Mouse (Mus musculus): ENCODE data around the gene A830031A19Rik.

Gene A830031A19Rik

GRCm38 (mm10) chr11:24074634-24075104 is at the start of gene A830031A19Rik:
Gene A830031A19Rik, minus strand, starts transcription at chr11:24075054.
- DNase-seq (ENCODE audit: low spot score): no peak

GRCm38 (mm10) chr11:24123991-24124390 is 49.1 kb upstream of the A830031A19Rik start:
- no peak for DNase-seq (ENCODE audit: low spot score)

- no peak for DNase-seq (ENCODE audit: low spot score)
Observed at GRCm38 (mm10) chr11:24122899-24123298, 48.0 kb upstream of the A830031A19Rik start.

- DNase-seq (ENCODE audit: low spot score): no peak
Observed at GRCm38 (mm10) chr11:24121136-24121535, 46.3 kb upstream of the A830031A19Rik start.

GRCm38 (mm10) chr11:24116582-24117318 is 41.9 kb upstream of the A830031A19Rik start:
- DNase-seq (ENCODE audit: low spot score): no peak

- no peak for DNase-seq (ENCODE audit: low spot score)
Observed at GRCm38 (mm10) chr11:24116041-24116440, 41.2 kb upstream of the A830031A19Rik start.

- no peak for DNase-seq (ENCODE audit: low spot score)
Observed at GRCm38 (mm10) chr11:24115017-24115752, 40.3 kb upstream of the A830031A19Rik start.

- no peak for DNase-seq (ENCODE audit: low spot score)
Observed at GRCm38 (mm10) chr11:24111720-24112119, 36.9 kb upstream of the A830031A19Rik start.

GRCm38 (mm10) chr11:24110113-24110512 is 35.3 kb upstream of the A830031A19Rik start:
- no peak for DNase-seq (ENCODE audit: low spot score)

- DNase-seq (ENCODE audit: low spot score): no peak
Observed at GRCm38 (mm10) chr11:24109388-24109787, 34.5 kb upstream of the A830031A19Rik start.

GRCm38 (mm10) chr11:24108974-24109373 is 34.1 kb upstream of the A830031A19Rik start:
- no peak for DNase-seq (ENCODE audit: low spot score)

GRCm38 (mm10) chr11:24107414-24107813 is 32.6 kb upstream of the A830031A19Rik start:
- no peak for DNase-seq (ENCODE audit: low spot score)

- no peak for DNase-seq (ENCODE audit: low spot score)
Observed at GRCm38 (mm10) chr11:24103128-24103742, 28.4 kb upstream of the A830031A19Rik start.

- DNase-seq (ENCODE audit: low spot score): no peak
Observed at GRCm38 (mm10) chr11:24102372-24102771, 27.5 kb upstream of the A830031A19Rik start.

- DNase-seq (ENCODE audit: low spot score): no peak
Observed at GRCm38 (mm10) chr11:24101625-24102024, 26.8 kb upstream of the A830031A19Rik start.

GRCm38 (mm10) chr11:24100449-24101070 is 25.7 kb upstream of the A830031A19Rik start:
- DNase-seq (ENCODE audit: low spot score): no peak

- no peak for DNase-seq (ENCODE audit: low spot score)
Observed at GRCm38 (mm10) chr11:24099886-24100293, 25.0 kb upstream of the A830031A19Rik start.

GRCm38 (mm10) chr11:24099215-24099614 is 24.4 kb upstream of the A830031A19Rik start:
- DNase-seq (ENCODE audit: low spot score): no peak

- no peak for DNase-seq (ENCODE audit: low spot score)
Observed at GRCm38 (mm10) chr11:24098662-24099061, 23.8 kb upstream of the A830031A19Rik start.

GRCm38 (mm10) chr11:24098069-24098468 is 23.2 kb upstream of the A830031A19Rik start:
- DNase-seq (ENCODE audit: low spot score): no peak

GRCm38 (mm10) chr11:24097026-24097425 is 22.2 kb upstream of the A830031A19Rik start:
- no peak for DNase-seq (ENCODE audit: low spot score)

- no peak for DNase-seq (ENCODE audit: low spot score)
Observed at GRCm38 (mm10) chr11:24096483-24096882, 21.6 kb upstream of the A830031A19Rik start.

All from adipocyte (in vitro differentiated cells).